Mouse (Mus musculus) bone marrow macrophage, adult 2 months (primary cell): ENCODE measurements around the gene Aoc3. TPM values are rescaled to one million over a fixed set of nuclear protein-coding genes. Genes with fewer than 3 reads are reported as not detected.
"Not testable (repeated sequence)": the region's sequence is repeated elsewhere in the genome, so short reads cannot be mapped to it uniquely, and the experiment has no call there.

ENCODE experiments used
- H3K27ac ChIP-seq: 2 replicates; pipeline ENCODE4 v1.5.1; 2012; ENCODE audit warnings: low read depth, low read length; ENCODE audit not compliant: insufficient read depth
- H3K4me1 ChIP-seq: 2 replicates; pipeline ENCODE4 v1.6.1; 2012; ENCODE audit warnings: low read length; ENCODE audit not compliant: control insufficient read depth, insufficient read depth
- H3K4me3 ChIP-seq: 2 replicates; pipeline ENCODE4 v1.5.1; 2012; ENCODE audit warnings: mild to moderate bottlenecking, low read length, moderate library complexity; ENCODE audit not compliant: insufficient read depth
- CTCF ChIP-seq: IDR thresholded peaks from 2 replicates; pipeline ENCODE4 v1.5.1; 2012; ENCODE audit warnings: low read depth, mild to moderate bottlenecking, low read length, moderate library complexity
- POLR2A ChIP-seq: IDR thresholded peaks from 2 replicates; pipeline ENCODE4 v1.6.1; 2012; ENCODE audit warnings: mild to moderate bottlenecking, low read depth, low read length, borderline replicate concordance
- polyA plus RNA-seq: library from polyadenylated mRNA; stranded (reverse); fragments of >200 nt; gene quantifications from 2 replicates; pipeline ENCODE4 v1.2.4, GENCODE M21; 2012; ENCODE audit not compliant: missing spikeins, insufficient read depth, insufficient read length

Aoc3 gene
- polyA plus RNA-seq, 1 experiment: 0.20 TPM

GRCm38 (mm10) chr11:101364531-101364931, 34.1 kb downstream of the Aoc3 start:
- TF ChIP-seq POLR2A: no peak
- no peak for TF ChIP-seq CTCF

GRCm38 (mm10) chr11:101367326-101367935, 37.0 kb downstream of the Aoc3 start, which contains the start of gene G6pc:
Gene G6pc (plus strand): TSS chr11:101367561.
- no peaks in the 10 kb centered on the region for H3K4me1 ChIP-seq
- H3K27ac ChIP-seq: no peak within 1 kb of the TSS
- H3K4me3 ChIP-seq: no peak within 1 kb of the TSS
- TF ChIP-seq POLR2A: no peak
- TF ChIP-seq CTCF: no peak

More at GRCm38 (mm10) chr11:101364531-101364931, 34.1 kb downstream of the Aoc3 start:
- no peak overlapping the region for H3K27ac ChIP-seq
- no peak overlapping the region for H3K4me3 ChIP-seq
- H3K4me1 ChIP-seq: no peaks in the 10 kb centered on the region

GRCm38 (mm10) chr11:101370141-101370540, 39.7 kb downstream of the Aoc3 start:
- no peak overlapping the region for H3K27ac ChIP-seq
- TF ChIP-seq CTCF (no peak), POLR2A (no peak)
- no peak overlapping the region for H3K4me3 ChIP-seq
- no peaks in the 10 kb centered on the region for H3K4me1 ChIP-seq

GRCm38 (mm10) chr11:101374421-101374938, 44.1 kb downstream of the Aoc3 start:
- TF ChIP-seq POLR2A (no peak), CTCF (no peak)
- Histone ChIP-seq H3K4me1 (no peaks in the 10 kb centered on the region), H3K4me3 (no peak overlapping the region), H3K27ac (no peak overlapping the region)

GRCm38 (mm10) chr11:101378196-101378595, 47.8 kb downstream of the Aoc3 start:
- not testable (repeated sequence) for H3K27ac ChIP-seq, H3K4me3 ChIP-seq, H3K4me1 ChIP-seq

GRCm38 (mm10) chr11:101378926-101379325, 48.5 kb downstream of the Aoc3 start:
- no peak for TF ChIP-seq POLR2A
- TF ChIP-seq CTCF: no peak
- Histone ChIP-seq H3K4me3 (no peak overlapping the region), H3K4me1 (no peaks in the 10 kb centered on the region), H3K27ac (no peak overlapping the region)

GRCm38 (mm10) chr11:101381817-101382216, 51.4 kb downstream of the Aoc3 start:
- TF ChIP-seq CTCF (no peak), POLR2A (no peak)
- H3K27ac ChIP-seq: no peak overlapping the region
- H3K4me3 ChIP-seq: no peak overlapping the region
- 0 out of 2 replicates have a peak, but pooled peaks cover 3% of the 10 kb centered on the region for H3K4me1 ChIP-seq

Other genes starting within 250 kb of the Aoc3 start
- 16.5 and 19.6 TPM in 2 replicates for gene Coasy, start 248.0 kb upstream of the Aoc3 start, polyA plus RNA-seq
- gene Mlx, start 243.3 kb upstream of the Aoc3 start, polyA plus RNA-seq: 53.8 and 67.3 TPM in 2 replicates
- 4.1 and 4.8 TPM in 2 replicates for gene Psmc3ip, start 235.2 kb upstream of the Aoc3 start, polyA plus RNA-seq
- gene Retreg3, start 210.7 kb upstream of the Aoc3 start, polyA plus RNA-seq: 52.2 and 62.4 TPM in 2 replicates
- 13.3 and 18.6 TPM in 2 replicates for gene Tubg1, start 210.7 kb upstream of the Aoc3 start, polyA plus RNA-seq
- not detected in 2 replicates for gene Tubg2, start 174.7 kb upstream of the Aoc3 start, polyA plus RNA-seq
- gene Cntnap1, start 160.1 kb upstream of the Aoc3 start, polyA plus RNA-seq: 2.5 and 3.2 TPM in 2 replicates
- gene Plekhh3, start 159.3 kb upstream of the Aoc3 start, polyA plus RNA-seq: 4.3 and 6.4 TPM in 2 replicates
- gene Ccr10, start 155.2 kb upstream of the Aoc3 start, polyA plus RNA-seq: not detected in 2 replicates
- 48.6 and 52.5 TPM in 2 replicates for gene Ezh1, start 104.1 kb upstream of the Aoc3 start, polyA plus RNA-seq
- gene Ramp2, start 84.6 kb upstream of the Aoc3 start, polyA plus RNA-seq: not detected in 2 replicates
- gene Vps25, start 76.9 kb upstream of the Aoc3 start, polyA plus RNA-seq: 111 and 114 TPM in 2 replicates
- not detected in 2 replicates for gene Wnk4, start 70.0 kb upstream of the Aoc3 start, polyA plus RNA-seq
- gene Cntd1, start 51.6 kb upstream of the Aoc3 start, polyA plus RNA-seq: 1.0 and 1.6 TPM in 2 replicates
- 60.1 and 63.3 TPM in 2 replicates for gene Coa3, start 51.5 kb upstream of the Aoc3 start, polyA plus RNA-seq
- gene Becn1, start 28.3 kb upstream of the Aoc3 start, polyA plus RNA-seq: 78.3 and 80.1 TPM in 2 replicates
- 48.8 and 53.2 TPM in 2 replicates for gene Psme3, start 14.4 kb upstream of the Aoc3 start, polyA plus RNA-seq
- gene Aoc2, start 5.5 kb upstream of the Aoc3 start, polyA plus RNA-seq: 1.1 and 1.3 TPM in 2 replicates
- gene G6pc, start 37.0 kb downstream of the Aoc3 start, polyA plus RNA-seq: not detected in 2 replicates
- 15.4 and 17.8 TPM in 2 replicates for gene Aarsd1, start 87.0 kb downstream of the Aoc3 start, polyA plus RNA-seq
- 3.9 and 5.3 TPM in 2 replicates for gene Gm27029, start 94.2 kb downstream of the Aoc3 start, polyA plus RNA-seq
- gene Rundc1, start 94.5 kb downstream of the Aoc3 start, polyA plus RNA-seq: 11.4 and 12.0 TPM in 2 replicates
- gene Ptges3l, start 94.7 kb downstream of the Aoc3 start, polyA plus RNA-seq: 4.5 and 4.7 TPM in 2 replicates
- 519 and 718 TPM in 2 replicates for gene Rpl27, start 111.7 kb downstream of the Aoc3 start, polyA plus RNA-seq
- gene Ifi35, start 117.8 kb downstream of the Aoc3 start, polyA plus RNA-seq: 50.6 and 58.7 TPM in 2 replicates
- 9.7 and 11.4 TPM in 2 replicates for gene Rnd2, start 134.4 kb downstream of the Aoc3 start, polyA plus RNA-seq
- gene Vat1, start 135.6 kb downstream of the Aoc3 start, polyA plus RNA-seq: 180 and 202 TPM in 2 replicates
- gene Brca1, start 221.3 kb downstream of the Aoc3 start, polyA plus RNA-seq: 7.9 and 8.2 TPM in 2 replicates
- 179 and 198 TPM in 2 replicates for gene Nbr1, start 221.5 kb downstream of the Aoc3 start, polyA plus RNA-seq